Mouse (Mus musculus) hindbrain, embryonic 10.5 days (tissue): Measurements from ENCODE around the gene Gm3182. TPM values are rescaled to one million over a fixed set of nuclear protein-coding genes. Genes with fewer than 3 reads are reported as not detected.
"Not testable (repeated sequence)": the region's sequence is repeated elsewhere in the genome, so short reads cannot be mapped to it uniquely, and the experiment has no call there.

Experiments
- DNase-seq: peaks from one replicate; pipeline ENCODE4 v3.0.0-alpha.2; 2017; ENCODE audit warnings: low spot score
- H3K27ac ChIP-seq: fragments of 300-500 bp; sonication (generic); 2 replicates; pipeline ENCODE4 v1.5.1; 2016; ENCODE audit warnings: mild to moderate bottlenecking, moderate library complexity
- H3K27me3 ChIP-seq: fragments of 300-500 bp; sonication (generic); 2 replicates; pipeline ENCODE4 v1.6.1; 2016; ENCODE audit warnings: mild to moderate bottlenecking; ENCODE audit not compliant: poor library complexity, insufficient read depth, severe bottlenecking
- H3K36me3 ChIP-seq: fragments of 300-500 bp; sonication (generic); 2 replicates; pipeline ENCODE4 v1.6.1; 2016; ENCODE audit warnings: mild to moderate bottlenecking, moderate library complexity
- H3K4me1 ChIP-seq: fragments of 300-500 bp; sonication (generic); replicated peaks from 2 replicates; pipeline ENCODE4 v1.6.1; 2016; ENCODE audit warnings: mild to moderate bottlenecking
- H3K4me3 ChIP-seq: fragments of 300-500 bp; sonication (generic); 2 replicates; pipeline ENCODE4 v1.5.1; 2016; ENCODE audit warnings: mild to moderate bottlenecking, moderate library complexity
- H3K9me3 ChIP-seq: fragments of 300-500 bp; sonication (generic); 2 replicates; pipeline ENCODE4 v1.6.1; 2016; ENCODE audit warnings: mild to moderate bottlenecking, moderate library complexity
- WGBS: fragments of 180-500 bp; shearing (Covaris S2); methylation state at CpG from one replicate; pipeline ENCODE4 v1.1.7; 2016; 5-methylcytosine and 5-hydroxymethylcytosine counted together
- polyA plus RNA-seq: library from polyadenylated mRNA; unstranded; fragments of >200 nt; fragmentation: Nextera tagmentation; extraction: Ambion mirVana; gene quantifications from 2 replicates; pipeline ENCODE4 v1.2.1, GENCODE M21; 2016

Gene Gm3182
- polyA plus RNA-seq = not detected in 2 replicates

GRCm38 (mm10) chr14:4481445-4481844, at the start of gene Gm3182:
Gm3182 (plus strand) TSS chr14:4481745.
- not testable (repeated sequence) for DNase-seq, H3K4me1 ChIP-seq, H3K27ac ChIP-seq, H3K4me3 ChIP-seq, H3K27me3 ChIP-seq, H3K36me3 ChIP-seq, H3K9me3 ChIP-seq
- WGBS = 100% methylated on average over 1 of the region's 2 CpGs

GRCm38 (mm10) chr14:4499425-4499824, 17.9 kb downstream of the Gm3182 start:
- peak; percentile 3 for DNase-seq
- H3K4me1 ChIP-seq, H3K9me3 ChIP-seq, H3K36me3 ChIP-seq, H3K27me3 ChIP-seq: not testable (repeated sequence)
- Histone ChIP-seq H3K27ac (peak overlapping the region; percentile 59; the same call in 1 of the 2 replicates), H3K4me3 (peak overlapping the region; percentile 47)
- 3% methylated on average over 23 of the region's 25 CpGs for whole genome bisulfite sequencing

Other genes with a start within 250 kb of the Gm3182 start
- not detected in 2 replicates for gene Gm3138, start 232.1 kb upstream of the Gm3182 start, polyA plus RNA-seq
- not detected in 2 replicates for gene Gm3149, start 164.5 kb upstream of the Gm3182 start, polyA plus RNA-seq
- 0.40 and 0.58 TPM in 2 replicates for gene 2610042L04Rik, start 147.0 kb upstream of the Gm3182 start, polyA plus RNA-seq
- gene Gm3159, start 84.2 kb upstream of the Gm3182 start, polyA plus RNA-seq = not detected in 2 replicates
- 0.68 and 0.86 TPM in 2 replicates for gene Gm3164, start 66.3 kb upstream of the Gm3182 start, polyA plus RNA-seq
- gene Gm3173, start 50.8 kb upstream of the Gm3182 start, polyA plus RNA-seq = not detected in 2 replicates
- not detected in 2 replicates for gene Gm3047, start 73.7 kb downstream of the Gm3182 start, polyA plus RNA-seq
- not detected in 2 replicates for gene Gm8159, start 150.6 kb downstream of the Gm3182 start, polyA plus RNA-seq
- not detected in 2 replicates for gene Gm3239, start 182.4 kb downstream of the Gm3182 start, polyA plus RNA-seq
- not detected in 2 replicates for gene Gm7876, start 227.5 kb downstream of the Gm3182 start, polyA plus RNA-seq
- 0.13 and 0.40 TPM in 2 replicates for gene Gm3252, start 245.0 kb downstream of the Gm3182 start, polyA plus RNA-seq